10 mouse cellular contexts compared by ENCODE assay signal in genomic region chr17:34217986-34218385, GRCm38 (mm10). TPM values are rescaled to one million over a fixed set of nuclear protein-coding genes. Genes with fewer than 3 reads are reported as not detected.
"Had no signal": no experiment of that assay in that cellular context is flagged by ENCODE, and none has a peak within 500 bp of the region (broad histone marks: within the 10 kb centered on the region; RNA-seq: fewer than 3 reads in every experiment).

No protein-coding gene starts in this region.

- H3K9me3 ChIP-seq: liver, embryonic 15.5 days; megakaryocyte, embryonic 14.5 days; midbrain, embryonic 15.5 days; neural tube, embryonic 12.5 days had no signal

- ATAC-seq: midbrain, embryonic 15.5 days had no signal

- H3K27me3 ChIP-seq: megakaryocyte, embryonic 14.5 days had no signal

- H3K4me3 ChIP-seq: left cerebral cortex, adult 2 months; limb, embryonic 10.5 days; liver, embryonic 15.5 days; midbrain, embryonic 15.5 days; neural tube, embryonic 12.5 days had no signal

- H3K27ac ChIP-seq: left cerebral cortex, adult 2 months; limb, embryonic 10.5 days; liver, embryonic 15.5 days; macrophage; midbrain, embryonic 15.5 days; neural tube, embryonic 12.5 days; stomach, postnatal 0 days had no signal

- H3K36me3 ChIP-seq: limb, embryonic 10.5 days; liver, embryonic 15.5 days; midbrain, embryonic 15.5 days; neural tube, embryonic 12.5 days had no signal

- H3K9ac ChIP-seq: liver, embryonic 15.5 days; midbrain, embryonic 15.5 days; neural tube, embryonic 12.5 days had no signal

- H3K4me2 ChIP-seq: liver, embryonic 11.5 days; liver, embryonic 15.5 days; midbrain, embryonic 11.5 days; midbrain, embryonic 15.5 days; neural tube, embryonic 12.5 days had no signal

- H3K4me1 ChIP-seq: liver, embryonic 15.5 days; neural tube, embryonic 12.5 days had no signal

RNA-seq across cellular contexts. Expression of gene H2-Ob, which starts 20.7 kb away (rescaled TPM):
- polyA plus RNA-seq: limb, embryonic 10.5 days; liver, embryonic 11.5 days; midbrain, embryonic 11.5 days; neural tube, embryonic 12.5 days had no signal
